Comparison of ENCODE assay signal across 7 mouse cellular contexts in the genomic region with DNA sequence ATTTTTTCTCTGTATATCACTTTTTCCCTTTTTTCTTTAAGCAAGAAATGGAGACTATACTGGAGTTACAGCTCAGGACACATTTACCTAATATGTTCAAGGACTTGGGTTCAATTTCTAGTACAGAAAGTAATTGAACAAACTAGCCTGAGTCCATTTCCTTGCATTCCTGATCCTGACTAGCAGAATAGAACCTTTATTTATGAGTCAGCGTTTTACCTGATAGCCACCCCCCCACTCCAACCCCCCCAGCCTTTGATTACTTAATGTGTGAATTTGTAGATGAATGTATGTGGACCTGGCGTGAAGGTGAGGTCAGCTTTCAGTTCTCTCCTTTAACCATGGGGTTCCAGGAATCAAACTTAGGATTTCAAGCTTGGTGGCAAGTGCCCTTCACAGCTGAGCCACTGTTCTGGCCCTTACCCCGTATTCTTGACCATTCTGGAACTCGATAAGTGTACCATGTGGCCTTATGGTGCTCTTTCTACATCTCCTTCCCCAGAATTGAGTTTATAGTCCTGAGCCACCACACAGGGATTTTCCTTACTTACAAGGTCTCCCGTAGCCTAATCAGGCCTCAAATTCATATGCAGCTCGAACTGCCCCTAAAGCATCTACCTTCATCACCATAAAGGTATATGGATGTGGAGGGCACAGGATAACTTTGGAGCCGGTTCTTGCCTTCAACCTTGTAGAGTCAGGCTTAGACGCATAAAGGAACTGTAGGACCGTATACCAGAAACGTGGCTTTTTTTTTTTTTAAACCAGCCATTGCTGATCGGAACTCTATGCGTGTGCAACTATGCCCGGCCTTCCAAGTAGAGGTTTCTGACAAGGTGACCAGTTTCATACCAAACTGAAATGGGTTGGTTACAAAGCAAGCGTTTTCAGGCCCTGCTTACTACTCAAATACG. TPM values are rescaled to one million over a fixed set of nuclear protein-coding genes. Genes with fewer than 3 reads are reported as not detected.
DNase-seq lines count a peak whose midpoint lies in the region; ATAC-seq and TF ChIP-seq lines count a peak whose summit lies in the region.

No protein-coding gene starts in this region.

- ATAC-seq in lung, postnatal 0 days = peak; percentile 7
- ATAC-seq in embryonic facial prominence, embryonic 14.5 days (ENCODE audit: low read depth) = peak; percentile 1; the same call in 1 of the 2 replicates
- ATAC-seq in limb, embryonic 12.5 days (ENCODE audit: insufficient number of reproducible peaks, insufficient read depth, low FRiP score, low TSS enrichment, low read depth) = peak; percentile 21; the same call in 1 of the 2 replicates
- peak; percentile 26 for ATAC-seq in neural tube, embryonic 12.5 days (ENCODE audit: low FRiP score, low read depth)

- H3K9ac ChIP-seq in lung, postnatal 0 days (replicated peaks; ENCODE audit: low read depth) = peak overlapping the region; percentile 93
- peak overlapping the region; percentile 90 for H3K9ac ChIP-seq in embryonic facial prominence, embryonic 14.5 days (ENCODE audit: low read depth, low read length)
- H3K9ac ChIP-seq in limb, embryonic 12.5 days (replicated peaks) = peak overlapping the region; percentile 91
- H3K9ac ChIP-seq in neural tube, embryonic 12.5 days = peak overlapping the region; percentile 86

- no peaks in the 10 kb centered on the region for H3K36me3 ChIP-seq in lung, postnatal 0 days (ENCODE audit: insufficient read depth, low read length)
- H3K36me3 ChIP-seq in embryonic facial prominence, embryonic 14.5 days (ENCODE audit: control insufficient read depth, insufficient read depth, low read length) = peaks cover 17% of the 10 kb centered on the region
- peaks cover 9% of the 10 kb centered on the region for H3K36me3 ChIP-seq in limb, embryonic 12.5 days
- H3K36me3 ChIP-seq in neural tube, embryonic 12.5 days = peaks cover 8% of the 10 kb centered on the region

- peak overlapping the region; percentile 73 for H3K4me2 ChIP-seq in lung, postnatal 0 days (replicated peaks; ENCODE audit: low read depth, low read length)
- peak overlapping the region; percentile 82 for H3K4me2 ChIP-seq in embryonic facial prominence, embryonic 14.5 days (ENCODE audit: low read depth, low read length)
- peak overlapping the region; percentile 78 for H3K4me2 ChIP-seq in limb, embryonic 12.5 days
- peak overlapping the region; percentile 93 for H3K4me2 ChIP-seq in neural tube, embryonic 12.5 days (replicated peaks)

- H3K27ac ChIP-seq in lung, postnatal 0 days (ENCODE audit: low read length) = peak overlapping the region; percentile 97
- H3K27ac ChIP-seq in embryonic facial prominence, embryonic 14.5 days (replicated peaks; ENCODE audit: low read depth, low read length) = peak overlapping the region; percentile 94
- H3K27ac ChIP-seq in limb, embryonic 12.5 days = peak overlapping the region; percentile 96
- H3K27ac ChIP-seq in neural tube, embryonic 12.5 days = peak overlapping the region; percentile 87

- H3K9me3 ChIP-seq in lung, postnatal 0 days (ENCODE audit: low read length) = no peaks in the 10 kb centered on the region
- H3K9me3 ChIP-seq in embryonic facial prominence, embryonic 14.5 days (ENCODE audit: control insufficient read depth, low read length) = no peaks in the 10 kb centered on the region
- H3K9me3 ChIP-seq in limb, embryonic 12.5 days = no peaks in the 10 kb centered on the region
- no peaks in the 10 kb centered on the region for H3K9me3 ChIP-seq in neural tube, embryonic 12.5 days

- WGBS in lung, postnatal 0 days = 19% methylated on average over 15 of the region's 15 CpGs
- 23% methylated on average over 15 of the region's 15 CpGs for WGBS in embryonic facial prominence, embryonic 14.5 days
- WGBS in limb, embryonic 12.5 days = 25% methylated on average over 15 of the region's 15 CpGs
- 25% methylated on average over 15 of the region's 15 CpGs for WGBS in neural tube, embryonic 12.5 days

- no peaks in the 10 kb centered on the region for H3K27me3 ChIP-seq in lung, postnatal 0 days (replicated peaks; ENCODE audit: insufficient read depth, low read length)
- no peaks in the 10 kb centered on the region for H3K27me3 ChIP-seq in embryonic facial prominence, embryonic 14.5 days (replicated peaks; ENCODE audit: control insufficient read depth, insufficient read depth, low read length)
- H3K27me3 ChIP-seq in limb, embryonic 12.5 days = no peaks in the 10 kb centered on the region
- H3K27me3 ChIP-seq in neural tube, embryonic 12.5 days (replicated peaks) = no peaks in the 10 kb centered on the region

- peak overlapping the region; percentile 98 for H3K4me3 ChIP-seq in lung, postnatal 0 days (ENCODE audit: low read depth, low read length)
- H3K4me3 ChIP-seq in embryonic facial prominence, embryonic 14.5 days (ENCODE audit: low read depth, low read length) = peak overlapping the region; percentile 87
- H3K4me3 ChIP-seq in limb, embryonic 12.5 days (replicated peaks) = peak overlapping the region; percentile 97
- H3K4me3 ChIP-seq in neural tube, embryonic 12.5 days = peak overlapping the region; percentile 97

- peak; percentile 46 for DNase-seq in lung, postnatal 0 days (ENCODE audit: low spot score)
- DNase-seq in lung, postnatal 36 days = no peak
- DNase-seq in embryonic facial prominence, embryonic 14.5 days (ENCODE audit: low spot score) = no peak
- DNase-seq in gastrocnemius, postnatal 10 days = no peak
- no peak for DNase-seq in left cerebral cortex, adult 18-20 months (ENCODE audit: low spot score in 2 of 2)

- no peak for TF ChIP-seq CTCF in lung, postnatal 0 days (IDR thresholded peaks at IDR 0.05)

- TF ChIP-seq EP300 in lung, postnatal 0 days (IDR thresholded peaks at IDR 0.05) = no peak

- peaks cover 3% of the 10 kb centered on the region; the same call in 1 of the 2 replicates for H3K4me1 ChIP-seq in lung, postnatal 0 days (ENCODE audit: insufficient read depth, low read depth, low read length)
- peaks cover 15% of the 10 kb centered on the region for H3K4me1 ChIP-seq in embryonic facial prominence, embryonic 14.5 days (ENCODE audit: control insufficient read depth, insufficient read depth, low read length)
- peaks cover 11% of the 10 kb centered on the region for H3K4me1 ChIP-seq in limb, embryonic 12.5 days (replicated peaks)
- peaks cover 16% of the 10 kb centered on the region for H3K4me1 ChIP-seq in neural tube, embryonic 12.5 days

RNA-seq across cellular contexts. Expression of gene Kdm5a, which starts 0.9 kb away (rescaled TPM):
- 32.7 and 35.3 TPM in 2 replicates for polyA plus RNA-seq in lung, postnatal 0 days (2015; fragmentation: Nextera tagmentation; extraction: Ambion mirVana)
- polyA plus RNA-seq in embryonic facial prominence, embryonic 14.5 days (2014; fragmentation: Nextera tagmentation; extraction: Ambion mirVana) = 41.9 and 47.7 TPM in 2 replicates
- polyA plus RNA-seq in limb, embryonic 12.5 days (2016; fragmentation: Nextera tagmentation; extraction: Ambion mirVana) = 52.5 and 56.5 TPM in 2 replicates
- 51.4 and 54.1 TPM in 2 replicates for polyA plus RNA-seq in neural tube, embryonic 12.5 days (2016; fragmentation: Nextera tagmentation; extraction: Ambion mirVana)
- 10 to 100 TPM; 24.9 to 31.0 TPM for total RNA-seq in gastrocnemius, postnatal 10 days (2021)
- total RNA-seq in left cerebral cortex, adult 18-20 months (2021) = 10 to 100 TPM; 41.8 TPM

RNA-seq across cellular contexts. Expression of gene Ccdc77, which starts 1.1 kb away (rescaled TPM):
- polyA plus RNA-seq in lung, postnatal 0 days (2015; fragmentation: Nextera tagmentation; extraction: Ambion mirVana) = 8.6 and 9.2 TPM in 2 replicates
- polyA plus RNA-seq in embryonic facial prominence, embryonic 14.5 days (2014; fragmentation: Nextera tagmentation; extraction: Ambion mirVana) = 17.6 and 22.7 TPM in 2 replicates
- polyA plus RNA-seq in limb, embryonic 12.5 days (2016; fragmentation: Nextera tagmentation; extraction: Ambion mirVana) = 27.6 and 30.6 TPM in 2 replicates
- 19.6 and 25.1 TPM in 2 replicates for polyA plus RNA-seq in neural tube, embryonic 12.5 days (2016; fragmentation: Nextera tagmentation; extraction: Ambion mirVana)
- 1 to 10 TPM; 6.8 to 9.2 TPM for total RNA-seq in gastrocnemius, postnatal 10 days (2021)
- total RNA-seq in left cerebral cortex, adult 18-20 months (2021) = 1 to 10 TPM; 3.7 to 5.6 TPM
